Comparison of ENCODE assay signal across 11 mouse cellular contexts in the genomic region with DNA sequence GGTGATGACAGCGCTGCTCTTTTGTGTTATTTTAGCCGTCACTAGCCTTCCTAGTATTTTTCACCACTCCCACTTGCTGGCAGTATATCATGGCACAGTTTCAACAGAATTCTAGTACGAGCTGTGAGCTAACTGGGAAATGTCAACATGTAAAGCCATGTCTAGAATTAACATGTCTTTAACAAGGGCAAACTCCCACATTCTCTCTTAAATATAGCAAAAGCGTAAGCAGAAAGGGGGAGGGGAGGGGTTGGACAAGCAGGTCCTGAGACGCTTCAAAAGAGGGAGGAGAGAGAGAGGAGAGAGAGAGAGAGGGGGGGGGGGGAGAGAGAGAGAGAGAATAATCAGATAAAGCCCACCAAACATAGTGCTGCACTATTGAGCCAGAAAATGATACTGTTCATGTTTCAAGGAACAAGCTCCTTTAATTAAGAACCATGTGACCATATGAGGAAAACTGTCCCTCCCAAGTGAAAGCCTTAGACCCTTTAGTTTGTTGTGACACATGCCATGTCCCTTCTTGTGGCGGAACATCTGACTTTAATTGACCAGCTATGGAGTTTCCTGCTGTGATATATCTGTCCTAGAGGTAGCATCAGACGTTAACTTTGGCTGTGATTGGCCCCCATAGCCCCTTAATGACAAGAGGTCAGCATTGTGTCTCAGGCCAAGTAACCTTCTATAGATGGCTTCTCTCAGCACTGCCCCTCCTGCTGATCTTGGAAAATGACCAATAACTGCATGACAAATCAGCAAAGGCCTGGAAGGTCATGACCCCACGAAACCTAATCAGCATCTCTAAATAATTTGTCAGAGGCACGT.
DNase-seq lines count a peak whose midpoint lies in the region; ATAC-seq lines count a peak whose summit lies in the region.
"Had no signal": no experiment of that assay in that cellular context is flagged by ENCODE, and none has a peak within 500 bp of the region (broad histone marks: within the 10 kb centered on the region; RNA-seq: fewer than 3 reads in every experiment).

No protein-coding gene starts in this region.

- peak overlapping the region; percentile 6; the same call in 1 of the 2 replicates for H3K4me3 ChIP-seq in kidney, embryonic 16.5 days (ENCODE audit: low read length)
- H3K4me3 ChIP-seq in hindbrain, embryonic 13.5 days = no peak overlapping the region
- H3K4me3 ChIP-seq: megakaryocyte, embryonic 14.5 days had no signal

- no peak overlapping the region for H3K27ac ChIP-seq in kidney, embryonic 16.5 days (ENCODE audit: low read length)
- no peak overlapping the region for H3K27ac ChIP-seq in hindbrain, embryonic 13.5 days

- peaks cover 11% of the 10 kb centered on the region for H3K4me1 ChIP-seq in kidney, embryonic 16.5 days (ENCODE audit: insufficient read depth, low read length)
- H3K4me1 ChIP-seq in hindbrain, embryonic 13.5 days (replicated peaks) = peaks cover 4% of the 10 kb centered on the region; the same call in 1 of the 2 replicates
- H3K4me1 ChIP-seq: megakaryocyte, embryonic 14.5 days had no signal

- no peaks in the 10 kb centered on the region for H3K9me3 ChIP-seq in kidney, embryonic 16.5 days (ENCODE audit: low read length)
- no peaks in the 10 kb centered on the region for H3K9me3 ChIP-seq in hindbrain, embryonic 13.5 days

- WGBS in kidney, embryonic 16.5 days = 11% methylated on average over 9 of the region's 9 CpGs
- WGBS in hindbrain, embryonic 13.5 days = 12% methylated on average over 9 of the region's 9 CpGs

- H3K4me2 ChIP-seq in kidney, embryonic 16.5 days (replicated peaks; ENCODE audit: low read depth, low read length) = peak overlapping the region; percentile 24
- peak overlapping the region; percentile 38; the same call in 1 of the 2 replicates for H3K4me2 ChIP-seq in hindbrain, embryonic 13.5 days

- no peaks in the 10 kb centered on the region for H3K36me3 ChIP-seq in kidney, embryonic 16.5 days (ENCODE audit: insufficient read depth, low read length)
- no peaks in the 10 kb centered on the region for H3K36me3 ChIP-seq in hindbrain, embryonic 13.5 days

- peak; percentile 57; the same call in 1 of the 2 replicates for ATAC-seq in kidney, embryonic 16.5 days (ENCODE audit: low FRiP score, low TSS enrichment)
- no peak for ATAC-seq in hindbrain, embryonic 13.5 days (ENCODE audit: low FRiP score)

- DNase-seq in kidney, adult 18-20 months = no peak
- peak; percentile 59 for DNase-seq in embryo, embryonic 11 days
- DNase-seq in neural tube, embryonic 10.5 days (ENCODE audit: extremely low spot score, low spot score) = peak; percentile 26
- DNase-seq in adrenal gland, postnatal 14 days = no peak
- DNase-seq in gastrocnemius, adult 8-10 months (ENCODE audit: low spot score in 2 of 2) = no peak
- DNase-seq in kidney, adult 9 months = no peak
- DNase-seq: cerebellum, postnatal 36 days; kidney, adult 2 months had no signal

- H3K9ac ChIP-seq in kidney, embryonic 16.5 days (replicated peaks; ENCODE audit: low read length) = no peak overlapping the region
- H3K9ac ChIP-seq in hindbrain, embryonic 13.5 days = no peak overlapping the region

- peaks cover 13% of the 10 kb centered on the region for H3K27me3 ChIP-seq in kidney, embryonic 16.5 days (ENCODE audit: insufficient read depth, low read length)
- peaks cover 14% of the 10 kb centered on the region for H3K27me3 ChIP-seq in hindbrain, embryonic 13.5 days
- H3K27me3 ChIP-seq: megakaryocyte, embryonic 14.5 days had no signal

Comparison
In these comparisons a context has a peak if more than half of its experiments do, and no peak if none do; other contexts are left out.
1. DNase-seq: peak in embryo, embryonic 11 days (single experiment) and neural tube, embryonic 10.5 days (single experiment); none in kidney, adult 18-20 months (single experiment), adrenal gland, postnatal 14 days (single experiment), gastrocnemius, adult 8-10 months (0 of 2) and kidney, adult 9 months (single experiment).